Mouse (Mus musculus): ENCODE data around the gene Secisbp2.

The Secisbp2 gene

GRCm38 (mm10) chr13:51676641-51677040, 25.1 kb downstream of the Secisbp2 start:
- in situ Hi-C loops (cut with MboI; ENCODE audit: low pct_unique_long_range_greater_than_20kb in 1 of 2, low sequenced_read_pairs in 2 of 2, unreplicated experiment in 1 of 2), result no loop called here

GRCm38 (mm10) chr13:51677041-51677440, 25.5 kb downstream of the Secisbp2 start:
- in situ Hi-C loops (cut with MboI; ENCODE audit: low pct_unique_long_range_greater_than_20kb in 1 of 2, low sequenced_read_pairs in 2 of 2, unreplicated experiment in 1 of 2), result no loop called here

- in situ Hi-C loops (cut with MboI; ENCODE audit: low pct_unique_long_range_greater_than_20kb in 1 of 2, low sequenced_read_pairs in 2 of 2, unreplicated experiment in 1 of 2), result no loop called here
These were observed 26.2 kb downstream of the Secisbp2 start for GRCm38 (mm10) chr13:51677630-51678185.

GRCm38 (mm10) chr13:51678687-51679086, 27.2 kb downstream of the Secisbp2 start:
- in situ Hi-C loops (cut with MboI; ENCODE audit: low pct_unique_long_range_greater_than_20kb in 1 of 2, low sequenced_read_pairs in 2 of 2, unreplicated experiment in 1 of 2), result no loop called here

- in situ Hi-C loops (cut with MboI; ENCODE audit: low pct_unique_long_range_greater_than_20kb in 1 of 2, low sequenced_read_pairs in 2 of 2, unreplicated experiment in 1 of 2), result no loop called here
These were observed 27.8 kb downstream of the Secisbp2 start for GRCm38 (mm10) chr13:51679332-51679731.

- in situ Hi-C loops (cut with MboI; ENCODE audit: low pct_unique_long_range_greater_than_20kb in 1 of 2, low sequenced_read_pairs in 2 of 2, unreplicated experiment in 1 of 2), result loop anchor here in 1 of 2 experiments (10.0 kb wide), 1 partner anchor 134 kb away; no protein-coding TSS in a partner anchor
These were observed 29.6 kb downstream of the Secisbp2 start for GRCm38 (mm10) chr13:51681076-51681475.

- in situ Hi-C loops (cut with MboI; ENCODE audit: low pct_unique_long_range_greater_than_20kb in 1 of 2, low sequenced_read_pairs in 2 of 2, unreplicated experiment in 1 of 2), result loop anchor here in 1 of 2 experiments (10.0 kb wide), 1 partner anchor 133 kb away; no protein-coding TSS in a partner anchor
These were observed 30.1 kb downstream of the Secisbp2 start for GRCm38 (mm10) chr13:51681634-51682033.

- in situ Hi-C loops (cut with MboI; ENCODE audit: low pct_unique_long_range_greater_than_20kb in 1 of 2, low sequenced_read_pairs in 2 of 2, unreplicated experiment in 1 of 2), result loop anchor here in 1 of 2 experiments (10.0 kb wide), 1 partner anchor 129 kb away; no protein-coding TSS in a partner anchor
These were observed 33.9 kb downstream of the Secisbp2 start for GRCm38 (mm10) chr13:51685290-51685966.

GRCm38 (mm10) chr13:51686966-51687365, 35.5 kb downstream of the Secisbp2 start:
- in situ Hi-C loops (cut with MboI; ENCODE audit: low pct_unique_long_range_greater_than_20kb in 1 of 2, low sequenced_read_pairs in 2 of 2, unreplicated experiment in 1 of 2), result loop anchor here in 1 of 2 experiments (10.0 kb wide), 1 partner anchor 128 kb away; no protein-coding TSS in a partner anchor

GRCm38 (mm10) chr13:51688688-51689087, 37.2 kb downstream of the Secisbp2 start:
- in situ Hi-C loops (cut with MboI; ENCODE audit: low pct_unique_long_range_greater_than_20kb in 1 of 2, low sequenced_read_pairs in 2 of 2, unreplicated experiment in 1 of 2), result loop anchor here in 1 of 2 experiments (10.0 kb wide), 1 partner anchor 126 kb away; no protein-coding TSS in a partner anchor

GRCm38 (mm10) chr13:51696481-51696880, 45.0 kb downstream of the Secisbp2 start:
- in situ Hi-C loops (cut with MboI; ENCODE audit: low pct_unique_long_range_greater_than_20kb in 1 of 2, low sequenced_read_pairs in 2 of 2, unreplicated experiment in 1 of 2), result no loop called here

- in situ Hi-C loops (cut with MboI; ENCODE audit: low pct_unique_long_range_greater_than_20kb in 1 of 2, low sequenced_read_pairs in 2 of 2, unreplicated experiment in 1 of 2), result no loop called here
These were observed 46.0 kb downstream of the Secisbp2 start for GRCm38 (mm10) chr13:51697455-51697854.

GRCm38 (mm10) chr13:51697897-51698296, 46.4 kb downstream of the Secisbp2 start:
- in situ Hi-C loops (cut with MboI; ENCODE audit: low pct_unique_long_range_greater_than_20kb in 1 of 2, low sequenced_read_pairs in 2 of 2, unreplicated experiment in 1 of 2), result no loop called here

- in situ Hi-C loops (cut with MboI; ENCODE audit: low pct_unique_long_range_greater_than_20kb in 1 of 2, low sequenced_read_pairs in 2 of 2, unreplicated experiment in 1 of 2), result no loop called here
These were observed 46.8 kb downstream of the Secisbp2 start for GRCm38 (mm10) chr13:51698318-51698717.

- in situ Hi-C loops (cut with MboI; ENCODE audit: low pct_unique_long_range_greater_than_20kb in 1 of 2, low sequenced_read_pairs in 2 of 2, unreplicated experiment in 1 of 2), result no loop called here
These were observed 52.4 kb downstream of the Secisbp2 start for GRCm38 (mm10) chr13:51703893-51704292.

GRCm38 (mm10) chr13:51705882-51706854, 54.7 kb downstream of the Secisbp2 start:
- in situ Hi-C loops (cut with MboI; ENCODE audit: low pct_unique_long_range_greater_than_20kb in 1 of 2, low sequenced_read_pairs in 2 of 2, unreplicated experiment in 1 of 2), result no loop called here

- in situ Hi-C loops (cut with MboI; ENCODE audit: low pct_unique_long_range_greater_than_20kb in 1 of 2, low sequenced_read_pairs in 2 of 2, unreplicated experiment in 1 of 2), result no loop called here
These were observed 59.2 kb downstream of the Secisbp2 start for GRCm38 (mm10) chr13:51710738-51711137.

GRCm38 (mm10) chr13:51712022-51712421, 60.5 kb downstream of the Secisbp2 start:
- in situ Hi-C loops (cut with MboI; ENCODE audit: low pct_unique_long_range_greater_than_20kb in 1 of 2, low sequenced_read_pairs in 2 of 2, unreplicated experiment in 1 of 2), result no loop called here

Measured in mouse embryonic stem cell (cell line).